Mouse (Mus musculus): ENCODE data around the gene Gramd2. TPM values are rescaled to one million over a fixed set of nuclear protein-coding genes. Genes with fewer than 3 reads are reported as not detected.
A peak's percentile ranks its signal among the peaks of the same experiment; 100 is the strongest.

The Gramd2 gene
- polyA plus RNA-seq, 1 experiment from 2014 or later = 6.1 TPM

GRCm38 (mm10) chr9:59656635-59657617, 23.0 kb upstream of the Gramd2 start:
- ATAC-seq = peak; percentile 64
- Histone ChIP-seq H3K4me1 (ENCODE audit: control insufficient read depth, insufficient read depth, low read length) (peaks cover 38% of the 10 kb centered on the region), H3K4me2 (ENCODE audit: low read length) (peak overlapping the region; percentile 82), H3K4me3 (ENCODE audit: low read depth, low read length) (peak overlapping the region; percentile 72), H3K27me3 (ENCODE audit: control insufficient read depth, insufficient read depth, low read depth, low read length) (no peaks in the 10 kb centered on the region), H3K9ac (ENCODE audit: low read depth, low read length) (peak overlapping the region; percentile 90), H3K36me3 (ENCODE audit: control insufficient read depth, insufficient read depth, low read length) (0 out of 2 replicates have a peak, but pooled peaks cover 2% of the 10 kb centered on the region), H3K9me3 (replicated peaks; ENCODE audit: control insufficient read depth, low read length, poor library complexity, severe bottlenecking) (no peaks in the 10 kb centered on the region), H3K27ac (ENCODE audit: low read length) (peak overlapping the region; percentile 97)
- under 1% methylated on average over 64 of the region's 65 CpGs for WGBS

DNA sequence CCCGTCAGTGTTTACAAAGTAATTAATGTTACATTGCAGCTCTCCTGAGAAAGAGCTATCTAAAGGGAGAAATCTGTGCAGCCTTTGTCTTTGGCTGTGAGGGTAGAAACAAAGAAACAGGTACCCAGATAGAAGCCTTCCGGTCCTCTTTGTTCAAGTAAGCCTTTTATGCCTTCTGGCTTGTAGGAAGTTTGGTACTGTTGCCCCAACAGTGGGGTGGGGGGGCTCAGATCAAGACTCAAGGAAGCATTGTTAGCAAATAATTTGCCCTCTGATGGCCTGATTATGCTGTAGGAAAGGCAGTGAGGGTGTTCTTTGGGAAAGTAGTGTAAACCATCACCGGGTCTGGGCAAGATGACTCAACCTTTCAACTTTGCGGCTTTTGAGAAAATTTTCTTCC, 21.8 kb upstream of the Gramd2 start:
- ATAC-seq = no peak
- peaks cover 43% of the 10 kb centered on the region for H3K4me1 ChIP-seq (ENCODE audit: control insufficient read depth, insufficient read depth, low read length)
- H3K27ac ChIP-seq (ENCODE audit: low read length) = peak overlapping the region; percentile 97
- H3K9ac ChIP-seq (ENCODE audit: low read depth, low read length) = peak overlapping the region; percentile 90
- H3K9me3 ChIP-seq (replicated peaks; ENCODE audit: control insufficient read depth, low read length, poor library complexity, severe bottlenecking) = no peaks in the 10 kb centered on the region
- 6% methylated on average over 4 of the region's 4 CpGs for WGBS
- peaks cover 5% of the 10 kb centered on the region; the same call in 1 of the 2 replicates for H3K36me3 ChIP-seq (ENCODE audit: control insufficient read depth, insufficient read depth, low read length)
- H3K4me3 ChIP-seq (ENCODE audit: low read depth, low read length) = peak overlapping the region; percentile 72
- H3K4me2 ChIP-seq (ENCODE audit: low read length) = peak overlapping the region; percentile 82
- no peaks in the 10 kb centered on the region for H3K27me3 ChIP-seq (ENCODE audit: control insufficient read depth, insufficient read depth, low read depth, low read length)

DNA sequence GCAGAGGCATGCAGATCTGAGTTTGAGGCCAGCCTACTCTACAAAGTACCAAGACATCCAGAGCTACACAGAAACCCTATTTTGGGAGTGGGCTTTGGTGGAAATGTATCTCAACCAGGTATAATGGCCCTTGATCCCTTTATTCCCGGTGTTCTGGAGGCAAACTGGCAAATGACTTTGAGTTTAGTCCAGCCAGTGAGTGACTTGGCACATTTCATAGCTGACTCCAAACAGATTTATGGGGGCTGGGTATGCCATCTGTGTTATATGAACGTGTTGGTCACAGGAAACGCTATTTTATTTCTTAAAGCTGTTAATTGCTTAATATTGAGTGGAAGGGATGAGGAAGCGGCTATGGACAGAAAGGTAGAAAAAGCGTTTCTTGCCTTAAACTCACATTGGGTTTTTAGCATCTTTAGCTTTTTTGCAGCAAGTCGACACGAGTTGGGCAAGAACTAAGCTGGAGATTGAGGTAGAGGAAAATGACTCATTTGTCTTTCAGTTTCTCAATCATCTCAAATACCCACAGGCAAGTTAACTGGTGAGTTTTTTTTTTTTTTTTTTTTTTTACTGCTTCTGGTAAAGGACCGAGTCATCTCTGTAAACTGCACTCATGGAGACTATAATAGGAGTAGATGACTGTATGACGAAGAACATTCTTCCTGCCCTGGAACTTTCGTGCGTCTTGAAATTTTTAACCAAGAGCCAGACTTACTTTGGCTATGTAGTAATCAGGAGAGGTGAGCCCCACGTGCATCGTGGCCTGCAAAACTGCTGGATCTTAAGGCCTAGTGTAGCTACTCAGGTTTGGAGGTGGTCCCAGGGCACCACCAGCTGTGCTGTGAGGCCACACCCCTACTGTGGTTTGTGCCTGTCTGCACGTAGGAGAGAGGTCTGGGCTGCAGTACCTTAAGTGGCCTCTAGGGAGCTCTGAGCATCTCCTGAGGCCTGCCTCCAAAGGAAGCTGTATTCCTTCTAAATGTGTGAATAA, 20.6 kb upstream of the Gramd2 start:
- 22% methylated on average over 14 of the region's 14 CpGs for WGBS

DNA sequence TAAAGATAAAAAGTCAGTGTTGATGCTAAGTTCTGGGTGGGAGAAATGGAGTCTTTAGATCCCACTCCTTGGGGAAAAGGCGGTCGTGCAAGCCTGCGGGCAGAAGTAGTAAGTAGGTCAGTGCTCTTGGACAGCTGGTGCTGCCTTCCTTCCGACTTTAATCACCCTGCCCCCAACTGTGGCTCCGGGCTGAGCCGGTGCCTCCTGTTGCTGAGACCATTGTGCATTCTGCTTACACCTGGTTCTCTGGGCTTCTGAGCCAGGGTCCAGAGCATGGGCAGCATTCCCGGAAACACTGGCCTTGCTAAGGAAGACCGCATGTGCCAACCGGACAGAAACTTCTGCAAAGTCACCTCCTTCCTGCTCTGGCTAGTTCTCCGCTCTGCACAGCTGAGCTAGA, 19.5 kb upstream of the Gramd2 start:
- Histone ChIP-seq H3K4me2 (ENCODE audit: low read length) (peak overlapping the region; percentile 82), H3K4me1 (ENCODE audit: control insufficient read depth, insufficient read depth, low read length) (peaks cover 49% of the 10 kb centered on the region), H3K4me3 (ENCODE audit: low read depth, low read length) (no peak overlapping the region), H3K27ac (ENCODE audit: low read length) (peak overlapping the region; percentile 36; the same call in 1 of the 2 replicates), H3K36me3 (ENCODE audit: control insufficient read depth, insufficient read depth, low read length) (peaks cover 12% of the 10 kb centered on the region), H3K27me3 (ENCODE audit: control insufficient read depth, insufficient read depth, low read depth, low read length) (no peaks in the 10 kb centered on the region), H3K9me3 (replicated peaks; ENCODE audit: control insufficient read depth, low read length, poor library complexity, severe bottlenecking) (no peaks in the 10 kb centered on the region), H3K9ac (ENCODE audit: low read depth, low read length) (no peak overlapping the region)
- no peak for ATAC-seq
- 35% methylated on average over 10 of the region's 10 CpGs for WGBS

More for the DNA sequence above, 20.6 kb upstream of the Gramd2 start:
- peak overlapping the region; percentile 82 for H3K4me2 ChIP-seq (ENCODE audit: low read length)
- peaks cover 10% of the 10 kb centered on the region; the same call in 1 of the 2 replicates for H3K36me3 ChIP-seq (ENCODE audit: control insufficient read depth, insufficient read depth, low read length)
- ATAC-seq = no peak
- H3K9me3 ChIP-seq (replicated peaks; ENCODE audit: control insufficient read depth, low read length, poor library complexity, severe bottlenecking) = no peaks in the 10 kb centered on the region
- H3K9ac ChIP-seq (ENCODE audit: low read depth, low read length) = peak overlapping the region; percentile 21
- peak overlapping the region; percentile 41; the same call in 1 of the 2 replicates for H3K27ac ChIP-seq (ENCODE audit: low read length)
- H3K4me1 ChIP-seq (ENCODE audit: control insufficient read depth, insufficient read depth, low read length) = peaks cover 49% of the 10 kb centered on the region
- H3K4me3 ChIP-seq (ENCODE audit: low read depth, low read length) = peak overlapping the region; percentile 72; the same call in 1 of the 2 replicates
- no peaks in the 10 kb centered on the region for H3K27me3 ChIP-seq (ENCODE audit: control insufficient read depth, insufficient read depth, low read depth, low read length)

- 59% methylated on average over 6 of the region's 6 CpGs for WGBS
Measured at GRCm38 (mm10) chr9:59661298-59661975, 18.5 kb upstream of the Gramd2 start.

GRCm38 (mm10) chr9:59663226-59663625, 16.7 kb upstream of the Gramd2 start:
- 82% methylated on average over 7 of the region's 7 CpGs for WGBS
- Histone ChIP-seq H3K27me3 (ENCODE audit: control insufficient read depth, insufficient read depth, low read depth, low read length) (no peaks in the 10 kb centered on the region), H3K36me3 (ENCODE audit: control insufficient read depth, insufficient read depth, low read length) (peaks cover 25% of the 10 kb centered on the region), H3K4me1 (ENCODE audit: control insufficient read depth, insufficient read depth, low read length) (peaks cover 47% of the 10 kb centered on the region), H3K9ac (ENCODE audit: low read depth, low read length) (no peak overlapping the region), H3K4me3 (ENCODE audit: low read depth, low read length) (no peak overlapping the region), H3K27ac (ENCODE audit: low read length) (no peak overlapping the region), H3K9me3 (replicated peaks; ENCODE audit: control insufficient read depth, low read length, poor library complexity, severe bottlenecking) (no peaks in the 10 kb centered on the region), H3K4me2 (ENCODE audit: low read length) (no peak overlapping the region)
- ATAC-seq = no peak

More at GRCm38 (mm10) chr9:59661298-59661975, 18.5 kb upstream of the Gramd2 start:
- Histone ChIP-seq H3K4me2 (ENCODE audit: low read length) (no peak overlapping the region), H3K9me3 (replicated peaks; ENCODE audit: control insufficient read depth, low read length, poor library complexity, severe bottlenecking) (no peaks in the 10 kb centered on the region), H3K9ac (ENCODE audit: low read depth, low read length) (0 out of 2 replicates have a peak overlapping the region, but pooled peaks have one; percentile 14), H3K27ac (ENCODE audit: low read length) (0 out of 2 replicates have a peak overlapping the region, but pooled peaks have one; percentile 36), H3K4me1 (ENCODE audit: control insufficient read depth, insufficient read depth, low read length) (peaks cover 49% of the 10 kb centered on the region), H3K27me3 (ENCODE audit: control insufficient read depth, insufficient read depth, low read depth, low read length) (no peaks in the 10 kb centered on the region), H3K4me3 (ENCODE audit: low read depth, low read length) (no peak overlapping the region), H3K36me3 (ENCODE audit: control insufficient read depth, insufficient read depth, low read length) (peaks cover 17% of the 10 kb centered on the region)
- ATAC-seq = no peak

DNA sequence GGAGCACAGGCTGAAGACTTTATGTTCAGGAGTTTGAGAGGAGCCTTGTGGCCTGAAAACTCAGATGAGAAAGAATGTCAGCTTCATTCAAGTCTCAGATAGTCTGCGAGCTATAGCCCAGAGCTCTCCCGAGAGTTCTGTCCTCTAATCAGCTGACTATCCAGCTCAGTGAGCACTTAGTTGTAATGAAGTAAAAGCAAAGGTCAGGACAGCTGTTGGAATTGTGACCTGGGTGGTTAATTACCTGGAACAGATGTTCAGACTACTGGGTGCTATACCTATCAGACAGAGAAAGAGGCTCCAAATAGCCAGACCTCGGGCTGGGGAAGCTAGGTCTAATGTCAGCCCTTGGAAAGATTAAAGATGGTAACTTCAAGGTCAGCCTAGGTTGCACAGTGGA, 16.0 kb upstream of the Gramd2 start:
- no peak overlapping the region for H3K4me2 ChIP-seq (ENCODE audit: low read length)
- no peak for ATAC-seq
- 61% methylated on average over 3 of the region's 3 CpGs for WGBS
- no peak overlapping the region for H3K9ac ChIP-seq (ENCODE audit: low read depth, low read length)
- no peak overlapping the region for H3K27ac ChIP-seq (ENCODE audit: low read length)
- H3K4me1 ChIP-seq (ENCODE audit: control insufficient read depth, insufficient read depth, low read length) = peaks cover 40% of the 10 kb centered on the region
- peaks cover 28% of the 10 kb centered on the region for H3K36me3 ChIP-seq (ENCODE audit: control insufficient read depth, insufficient read depth, low read length)
- H3K4me3 ChIP-seq (ENCODE audit: low read depth, low read length) = no peak overlapping the region
- no peaks in the 10 kb centered on the region for H3K9me3 ChIP-seq (replicated peaks; ENCODE audit: control insufficient read depth, low read length, poor library complexity, severe bottlenecking)
- H3K27me3 ChIP-seq (ENCODE audit: control insufficient read depth, insufficient read depth, low read depth, low read length) = no peaks in the 10 kb centered on the region

DNA sequence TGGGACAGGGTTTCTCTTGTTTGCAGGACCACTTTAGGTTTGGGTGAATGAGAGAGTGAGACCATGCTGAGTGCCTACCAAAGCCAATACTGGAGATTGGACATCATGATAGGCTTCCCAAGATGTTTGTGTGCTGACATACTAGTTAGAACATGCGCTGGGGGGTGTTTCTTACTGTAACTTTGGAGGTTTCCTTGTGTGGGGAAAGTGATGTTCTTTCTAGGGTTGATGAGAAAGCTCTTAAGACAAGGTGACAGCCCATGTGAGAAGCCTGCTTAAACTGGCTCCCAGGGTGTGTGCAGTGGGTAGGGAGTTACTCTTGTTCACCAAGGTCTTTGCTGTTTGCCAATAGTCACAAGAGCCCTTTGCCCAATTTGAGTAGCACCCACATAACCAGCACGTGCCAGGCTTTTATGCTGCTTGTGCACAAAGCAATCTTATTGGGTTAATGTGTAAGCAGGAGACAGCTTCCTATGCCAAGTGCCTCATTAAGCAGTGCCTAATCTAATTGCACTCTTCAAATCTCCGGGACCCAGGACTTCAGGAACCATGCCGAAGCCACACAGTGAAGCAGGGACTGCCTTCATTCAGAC, 15.2 kb upstream of the Gramd2 start:
- H3K27me3 ChIP-seq (ENCODE audit: control insufficient read depth, insufficient read depth, low read depth, low read length) = no peaks in the 10 kb centered on the region
- H3K27ac ChIP-seq (ENCODE audit: low read length) = no peak overlapping the region
- 73% methylated on average over 4 of the region's 4 CpGs for WGBS
- no peak overlapping the region for H3K9ac ChIP-seq (ENCODE audit: low read depth, low read length)
- H3K4me1 ChIP-seq (ENCODE audit: control insufficient read depth, insufficient read depth, low read length) = peaks cover 32% of the 10 kb centered on the region
- H3K4me3 ChIP-seq (ENCODE audit: low read depth, low read length) = no peak overlapping the region
- H3K36me3 ChIP-seq (ENCODE audit: control insufficient read depth, insufficient read depth, low read length) = peaks cover 30% of the 10 kb centered on the region
- no peak overlapping the region for H3K4me2 ChIP-seq (ENCODE audit: low read length)
- no peak for ATAC-seq
- no peaks in the 10 kb centered on the region for H3K9me3 ChIP-seq (replicated peaks; ENCODE audit: control insufficient read depth, low read length, poor library complexity, severe bottlenecking)
